Mouse (Mus musculus): ENCODE measurements around the gene Gm7544. TPM values are rescaled to one million over a fixed set of nuclear protein-coding genes. Genes with fewer than 3 reads are reported as not detected.
A peak's percentile ranks its signal among the peaks of the same experiment; 100 is the strongest.
"Not testable (repeated sequence)": the region's sequence is repeated elsewhere in the genome, so short reads cannot be mapped to it uniquely, and the experiment has no call there.

Gene Gm7544
- polyA plus RNA-seq, 1 experiment from 2014 or later: not detected

GRCm38 (mm10) chr1:82973244-82973643 is 17.4 kb upstream of the Gm7544 start:
- Histone ChIP-seq H3K36me3 (no peaks in the 10 kb centered on the region), H3K4me1 (replicated peaks) (peaks cover 27% of the 10 kb centered on the region), H3K27me3 (no peaks in the 10 kb centered on the region), H3K4me3 (no peak overlapping the region), H3K4me2 (no peak overlapping the region), H3K27ac (no peak overlapping the region; the same call in 1 of the 2 replicates), H3K9ac (no peak overlapping the region), H3K9me3 (replicated peaks) (no peaks in the 10 kb centered on the region)
- no peak for ATAC-seq (replicated peaks; ENCODE audit: insufficient number of reproducible peaks, insufficient read depth, low FRiP score, low read depth)
- WGBS: 55% methylated on average over 1 of the region's 1 CpGs

- H3K27me3 ChIP-seq: no peaks in the 10 kb centered on the region
- no peaks in the 10 kb centered on the region for H3K9me3 ChIP-seq (replicated peaks)
- ATAC-seq (replicated peaks; ENCODE audit: insufficient number of reproducible peaks, insufficient read depth, low FRiP score, low read depth): peak; percentile 80
- 6% methylated on average over 4 of the region's 4 CpGs for WGBS
- no peaks in the 10 kb centered on the region for H3K36me3 ChIP-seq
- peaks cover 27% of the 10 kb centered on the region for H3K4me1 ChIP-seq (replicated peaks)
- no peak overlapping the region for H3K9ac ChIP-seq
- H3K4me2 ChIP-seq: peak overlapping the region; percentile 31; the same call in 1 of the 2 replicates
- no peak overlapping the region for H3K4me3 ChIP-seq
- peak overlapping the region; percentile 61 for H3K27ac ChIP-seq
Measured at GRCm38 (mm10) chr1:82972046-82972445, 16.2 kb upstream of the Gm7544 start.

GRCm38 (mm10) chr1:82966413-82966812 is 10.6 kb upstream of the Gm7544 start:
- H3K9me3 ChIP-seq (replicated peaks): no peaks in the 10 kb centered on the region
- H3K4me2 ChIP-seq: no peak overlapping the region
- no peak overlapping the region for H3K4me3 ChIP-seq
- H3K4me1 ChIP-seq (replicated peaks): peaks cover 2% of the 10 kb centered on the region; the same call in 1 of the 2 replicates
- no peaks in the 10 kb centered on the region for H3K36me3 ChIP-seq
- no peak overlapping the region for H3K27ac ChIP-seq
- H3K9ac ChIP-seq: no peak overlapping the region
- 61% methylated on average over 3 of the region's 3 CpGs for WGBS
- no peak for ATAC-seq (replicated peaks; ENCODE audit: insufficient number of reproducible peaks, insufficient read depth, low FRiP score, low read depth)
- H3K27me3 ChIP-seq: no peaks in the 10 kb centered on the region

GRCm38 (mm10) chr1:82959870-82960385 is 4.1 kb upstream of the Gm7544 start, which contains the start of gene Gm47955:
TSS of gene Gm47955 (plus strand) at chr1:82960286.
- Histone ChIP-seq H3K27me3 (no peaks in the 10 kb centered on the region), H3K9ac (no peak within 1 kb of the TSS), H3K4me2 (no peak within 1 kb of the TSS), H3K4me3 (no peak within 1 kb of the TSS), H3K9me3 (replicated peaks) (no peaks in the 10 kb centered on the region), H3K27ac (no peak within 1 kb of the TSS), H3K36me3 (no peaks in the 10 kb centered on the region), H3K4me1 (replicated peaks) (no peaks in the 10 kb centered on the region)
- no peak for ATAC-seq (replicated peaks; ENCODE audit: insufficient number of reproducible peaks, insufficient read depth, low FRiP score, low read depth)
- 83% methylated on average over 11 of the region's 11 CpGs for WGBS

GRCm38 (mm10) chr1:82948601-82949000 is 7.2 kb downstream of the Gm7544 start:
- H3K27ac ChIP-seq: no peak overlapping the region
- ATAC-seq (replicated peaks; ENCODE audit: insufficient number of reproducible peaks, insufficient read depth, low FRiP score, low read depth): no peak
- H3K36me3 ChIP-seq: no peaks in the 10 kb centered on the region
- no peaks in the 10 kb centered on the region for H3K9me3 ChIP-seq (replicated peaks)
- peaks cover 3% of the 10 kb centered on the region; the same call in 1 of the 2 replicates for H3K4me1 ChIP-seq (replicated peaks)
- H3K27me3 ChIP-seq: no peaks in the 10 kb centered on the region
- H3K9ac ChIP-seq: no peak overlapping the region
- no peak overlapping the region for H3K4me3 ChIP-seq
- WGBS: 86% methylated on average over 2 of the region's 2 CpGs
- H3K4me2 ChIP-seq: no peak overlapping the region

GRCm38 (mm10) chr1:82946029-82946428 is 9.8 kb downstream of the Gm7544 start:
- 92% methylated on average over 2 of the region's 2 CpGs for WGBS
- not testable (repeated sequence) for H3K4me1 ChIP-seq (replicated peaks); H3K36me3 ChIP-seq; H3K4me3 ChIP-seq; H3K9me3 ChIP-seq (replicated peaks); ATAC-seq (replicated peaks; ENCODE audit: insufficient number of reproducible peaks, insufficient read depth, low FRiP score, low read depth); H3K9ac ChIP-seq; H3K27ac ChIP-seq; H3K27me3 ChIP-seq; H3K4me2 ChIP-seq

- H3K27me3 ChIP-seq; H3K9ac ChIP-seq; H3K4me3 ChIP-seq; ATAC-seq (replicated peaks; ENCODE audit: insufficient number of reproducible peaks, insufficient read depth, low FRiP score, low read depth); H3K27ac ChIP-seq; H3K4me1 ChIP-seq (replicated peaks); H3K9me3 ChIP-seq (replicated peaks); H3K36me3 ChIP-seq; H3K4me2 ChIP-seq: not testable (repeated sequence)
- no CpG with 5 or more reads among the region's 6 CpGs for WGBS
Measured at GRCm38 (mm10) chr1:82943295-82943694, 12.5 kb downstream of the Gm7544 start, which contains the start of gene A030003K21Rik. TSS of gene A030003K21Rik (minus strand) at chr1:82943388.

- not testable (repeated sequence) for H3K4me1 ChIP-seq (replicated peaks); H3K4me2 ChIP-seq; H3K27ac ChIP-seq; H3K9ac ChIP-seq; H3K9me3 ChIP-seq (replicated peaks); ATAC-seq (replicated peaks; ENCODE audit: insufficient number of reproducible peaks, insufficient read depth, low FRiP score, low read depth); H3K27me3 ChIP-seq; H3K4me3 ChIP-seq; H3K36me3 ChIP-seq
- WGBS: 81% methylated on average over 2 of the region's 2 CpGs
Measured at GRCm38 (mm10) chr1:82942505-82942904, 13.3 kb downstream of the Gm7544 start.

GRCm38 (mm10) chr1:82938666-82939065 is 17.1 kb downstream of the Gm7544 start:
- Histone ChIP-seq H3K4me1 (replicated peaks) (no peaks in the 10 kb centered on the region), H3K9me3 (replicated peaks) (0 out of 2 replicates have a peak, but pooled peaks cover 3% of the 10 kb centered on the region), H3K9ac (no peak overlapping the region), H3K27me3 (no peaks in the 10 kb centered on the region), H3K36me3 (no peaks in the 10 kb centered on the region), H3K4me2 (no peak overlapping the region), H3K4me3 (no peak overlapping the region), H3K27ac (no peak overlapping the region)
- ATAC-seq (replicated peaks; ENCODE audit: insufficient number of reproducible peaks, insufficient read depth, low FRiP score, low read depth): no peak
- 93% methylated on average over 5 of the region's 5 CpGs for WGBS

GRCm38 (mm10) chr1:82931326-82931725 is 24.5 kb downstream of the Gm7544 start, which contains the start of gene Gm6217:
TSS of gene Gm6217 (minus strand) at chr1:82931399.
- H3K27ac ChIP-seq; ATAC-seq (replicated peaks; ENCODE audit: insufficient number of reproducible peaks, insufficient read depth, low FRiP score, low read depth): not testable (repeated sequence)

GRCm38 (mm10) chr1:82930558-82930957 is 25.3 kb downstream of the Gm7544 start:
- not testable (repeated sequence) for H3K27me3 ChIP-seq; ATAC-seq (replicated peaks; ENCODE audit: insufficient number of reproducible peaks, insufficient read depth, low FRiP score, low read depth); H3K36me3 ChIP-seq; H3K27ac ChIP-seq; H3K4me3 ChIP-seq; H3K9me3 ChIP-seq (replicated peaks); H3K9ac ChIP-seq; H3K4me2 ChIP-seq; H3K4me1 ChIP-seq (replicated peaks)
- 78% methylated on average over 3 of the region's 3 CpGs for WGBS

More at GRCm38 (mm10) chr1:82931326-82931725, 24.5 kb downstream of the Gm7544 start, which contains the start of gene Gm6217:
- not testable (repeated sequence) for H3K27me3 ChIP-seq; H3K9me3 ChIP-seq (replicated peaks); H3K9ac ChIP-seq; H3K36me3 ChIP-seq; H3K4me1 ChIP-seq (replicated peaks); H3K4me3 ChIP-seq; H3K4me2 ChIP-seq
- WGBS: no CpG with 5 or more reads among the region's 6 CpGs

- no peak for ATAC-seq (replicated peaks; ENCODE audit: insufficient number of reproducible peaks, insufficient read depth, low FRiP score, low read depth)
- WGBS: 78% methylated on average over 6 of the region's 6 CpGs
- H3K4me1 ChIP-seq (replicated peaks): no peaks in the 10 kb centered on the region
- H3K36me3 ChIP-seq: no peaks in the 10 kb centered on the region
- no peak within 1 kb of the TSS for H3K9ac ChIP-seq
- no peak within 1 kb of the TSS for H3K27ac ChIP-seq
- no peaks in the 10 kb centered on the region for H3K27me3 ChIP-seq
- no peaks in the 10 kb centered on the region for H3K9me3 ChIP-seq (replicated peaks)
- no peak within 1 kb of the TSS for H3K4me3 ChIP-seq
- H3K4me2 ChIP-seq: no peak within 1 kb of the TSS
Measured at GRCm38 (mm10) chr1:82924650-82925049, 31.2 kb downstream of the Gm7544 start, which contains the start of gene A030014E15Rik. TSS of gene A030014E15Rik (plus strand) at chr1:82924917.

All from heart, embryonic 15.5 days (tissue).